Mouse (Mus musculus): ENCODE measurements around the gene Oas2. TPM values are rescaled to one million over a fixed set of nuclear protein-coding genes. Genes with fewer than 3 reads are reported as not detected.

Gene Oas2
- total and polyA plus RNA-seq, 3 experiments = 0.55 to 3.7 (median 0.92) TPM

DNA sequence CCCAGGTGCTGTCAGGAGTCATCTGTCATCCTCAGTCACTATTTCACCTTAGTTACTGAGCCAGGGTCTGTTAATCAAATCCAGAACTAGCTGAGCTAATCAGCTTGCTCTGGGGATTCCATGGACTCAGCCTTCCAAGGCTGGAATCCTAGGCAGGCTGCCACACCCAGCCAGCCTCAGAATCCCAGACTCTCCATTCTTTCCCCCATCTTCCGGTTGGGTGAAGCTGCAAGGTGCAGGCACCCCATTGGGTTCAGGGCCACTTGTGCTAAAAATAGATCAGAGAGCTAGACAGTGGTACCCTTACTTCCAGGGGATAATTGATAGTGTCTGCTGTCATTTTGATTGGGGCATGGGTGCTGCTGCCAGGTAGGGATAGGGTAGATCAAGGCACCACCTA lies 16.9 kb downstream of the Oas2 start:
- DNase-seq = no peak

DNA sequence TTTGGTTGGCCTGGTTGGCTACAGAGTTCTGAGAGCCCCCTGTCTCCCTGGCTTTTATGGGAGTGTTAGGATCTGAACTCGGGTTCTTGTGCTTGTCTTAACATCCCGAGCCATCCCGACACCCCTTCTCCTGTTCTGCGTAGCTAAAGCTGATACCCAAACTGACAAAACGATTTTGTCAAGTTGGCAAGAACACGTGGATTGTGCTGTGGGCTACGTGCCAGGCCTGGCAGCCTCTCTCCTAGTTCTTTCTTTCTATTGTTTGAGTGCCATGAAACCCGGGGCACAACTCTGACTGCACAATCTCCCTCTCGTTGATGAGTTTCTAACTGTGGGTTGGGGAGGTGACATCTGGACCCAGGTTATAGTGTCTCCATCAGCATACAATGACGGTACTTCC lies 20.3 kb downstream of the Oas2 start:
- no peak for DNase-seq

DNA sequence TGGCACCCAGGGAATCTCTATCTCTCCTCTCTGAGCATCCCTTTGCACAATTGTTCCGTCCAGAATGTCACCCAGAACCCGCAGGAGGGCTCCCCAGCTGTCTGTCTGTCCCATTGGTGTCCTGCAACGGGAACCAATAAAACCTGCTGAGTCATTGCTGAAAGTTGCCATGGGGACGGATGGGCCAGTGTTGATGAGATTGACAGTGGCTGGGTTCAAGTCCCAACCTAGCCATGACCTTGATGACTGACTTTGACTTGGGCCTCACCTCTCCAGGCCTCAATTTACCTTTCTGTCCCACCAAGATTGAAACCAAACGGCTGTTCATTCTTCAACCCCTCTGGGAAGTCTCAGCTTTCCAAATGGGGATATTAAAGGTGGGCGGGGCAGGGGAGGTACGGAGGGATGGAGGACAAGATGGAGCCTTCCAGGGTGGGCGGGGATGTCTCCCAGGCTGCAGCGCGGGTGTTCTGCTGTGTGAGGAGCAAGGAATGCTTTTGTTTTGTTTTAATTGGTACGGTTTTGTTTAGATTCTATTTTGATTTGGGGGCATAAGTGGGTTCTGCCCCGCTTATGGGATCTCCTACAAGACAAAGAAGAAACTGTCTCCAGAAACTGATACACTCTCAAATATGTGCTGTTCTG lies 23.7 kb downstream of the Oas2 start:
- no peak for DNase-seq

DNA sequence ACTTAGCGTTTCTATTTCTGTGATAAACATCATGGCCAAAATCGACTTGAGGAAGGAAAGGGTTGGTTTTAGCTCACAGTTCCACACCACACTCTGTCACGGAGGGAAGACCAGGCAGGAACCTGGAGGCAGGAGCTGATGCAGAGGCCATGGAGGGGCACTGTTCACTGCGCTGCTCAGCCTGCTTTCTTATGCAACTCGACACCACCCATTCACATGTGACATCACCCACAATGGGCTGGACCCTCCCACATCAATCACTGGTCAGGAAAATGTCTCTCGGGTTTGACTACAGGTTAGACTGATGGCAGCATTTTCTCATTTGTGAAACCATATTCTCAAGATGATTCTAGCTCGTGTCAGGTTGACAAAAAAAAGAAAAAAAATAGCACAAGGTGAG lies 28.6 kb downstream of the Oas2 start:
- DNase-seq = no peak

GRCm38 (mm10) chr5:120718600-120719378 lies 30.9 kb downstream of the Oas2 start:
- DNase-seq = no peak

DNA sequence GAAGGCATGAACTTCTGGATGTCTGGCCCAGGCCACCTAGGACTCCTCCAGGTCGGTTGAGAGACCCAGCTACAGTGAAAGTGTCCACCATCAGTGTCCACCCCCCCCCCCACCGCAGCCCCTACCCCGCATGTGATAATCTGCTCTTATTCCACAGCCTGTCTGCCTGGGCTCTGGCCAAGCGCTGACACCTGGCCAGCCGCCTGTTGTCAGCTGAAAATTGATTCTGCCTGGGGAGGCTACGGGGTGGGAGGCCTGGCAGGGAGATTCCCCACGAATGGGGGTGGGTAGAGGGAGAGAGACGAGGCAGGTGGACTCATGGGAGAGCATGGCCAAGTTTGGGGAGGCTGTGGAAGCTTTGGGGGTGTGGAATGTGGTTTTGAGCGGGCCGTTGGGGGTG lies 32.5 kb downstream of the Oas2 start:
- no peak for DNase-seq

DNA sequence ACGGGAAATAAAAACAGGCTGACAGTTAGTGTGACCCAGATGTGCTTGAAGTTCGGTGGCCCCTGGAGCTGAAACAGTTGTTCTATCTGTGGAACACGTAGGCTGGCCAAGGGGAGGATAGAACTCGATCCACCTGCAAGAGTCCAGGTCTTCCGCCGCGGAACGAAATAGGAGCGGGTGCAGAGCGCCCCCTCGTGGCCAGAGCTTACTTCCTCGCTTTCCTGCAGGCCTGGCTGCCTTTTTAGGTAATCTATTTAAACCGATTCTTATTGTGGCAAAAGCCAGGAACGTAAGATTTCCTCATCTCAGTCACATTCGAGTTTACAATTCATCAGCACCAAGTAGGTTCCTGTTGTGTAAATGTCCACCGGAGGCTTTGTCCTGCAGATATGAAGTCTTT lies 35.3 kb downstream of the Oas2 start:
- DNase-seq = peak; percentile 80

DNA sequence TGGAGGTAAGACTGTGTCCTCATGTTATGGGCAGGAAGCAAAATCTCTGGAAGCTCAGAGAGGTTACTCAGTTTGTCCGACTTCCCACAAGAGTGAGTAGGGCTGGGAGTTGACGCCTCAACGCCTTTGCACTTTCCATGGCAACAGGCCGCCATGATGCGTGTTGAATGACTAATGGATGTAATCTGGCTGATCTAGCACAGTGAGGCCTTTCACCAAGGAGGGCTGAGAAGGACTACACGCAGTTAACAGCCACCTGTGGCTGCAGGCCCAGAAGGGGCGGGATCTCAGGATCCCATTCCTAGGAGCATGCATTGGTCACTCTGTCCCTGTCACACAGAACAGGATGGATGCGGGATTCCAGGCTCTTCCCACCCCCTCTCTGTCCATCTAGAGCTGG lies 36.9 kb downstream of the Oas2 start:
- DNase-seq = no peak

GRCm38 (mm10) chr5:120711827-120712226 lies 37.8 kb downstream of the Oas2 start, which contains the start of gene Dtx1:
Gene Dtx1, minus strand, starts transcription at chr5:120711927.
- DNase-seq = no peak

- DNase-seq = peak; percentile 85
These were observed 38.2 kb downstream of the Oas2 start for GRCm38 (mm10) chr5:120711416-120711815.

GRCm38 (mm10) chr5:120710826-120711248 lies 38.8 kb downstream of the Oas2 start:
- DNase-seq = no peak

GRCm38 (mm10) chr5:120710161-120710825 lies 39.4 kb downstream of the Oas2 start:
- peak; percentile 55 for DNase-seq

GRCm38 (mm10) chr5:120706976-120707375 lies 42.7 kb downstream of the Oas2 start:
- no peak for DNase-seq

DNA sequence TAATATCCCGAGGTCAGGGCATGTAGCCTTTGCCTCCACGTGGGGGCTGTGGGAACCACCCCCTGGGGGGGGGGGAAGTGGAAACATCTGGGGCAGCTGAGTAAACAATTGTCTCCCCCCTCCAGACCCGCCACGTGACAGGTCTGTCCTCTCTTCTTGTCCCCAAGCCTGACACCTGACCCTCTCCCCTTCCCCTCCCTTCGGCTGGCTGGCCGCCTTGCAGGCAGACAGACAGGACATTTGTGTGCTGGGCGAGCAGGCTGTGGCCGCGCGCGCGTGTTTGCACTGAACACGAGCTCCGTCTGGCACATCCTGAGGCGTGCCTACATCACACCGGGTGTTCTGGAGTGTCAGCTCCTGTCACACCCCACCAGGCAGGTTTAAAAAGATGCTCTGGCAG lies 43.1 kb downstream of the Oas2 start:
- no peak for DNase-seq

GRCm38 (mm10) chr5:120704421-120704820 lies 45.2 kb downstream of the Oas2 start:
- no peak for DNase-seq

GRCm38 (mm10) chr5:120703660-120704059 lies 46.0 kb downstream of the Oas2 start:
- no peak for DNase-seq

GRCm38 (mm10) chr5:120702969-120703368 lies 46.7 kb downstream of the Oas2 start:
- no peak for DNase-seq

- no peak for DNase-seq
These were observed 47.2 kb downstream of the Oas2 start for GRCm38 (mm10) chr5:120702421-120702820.

DNA sequence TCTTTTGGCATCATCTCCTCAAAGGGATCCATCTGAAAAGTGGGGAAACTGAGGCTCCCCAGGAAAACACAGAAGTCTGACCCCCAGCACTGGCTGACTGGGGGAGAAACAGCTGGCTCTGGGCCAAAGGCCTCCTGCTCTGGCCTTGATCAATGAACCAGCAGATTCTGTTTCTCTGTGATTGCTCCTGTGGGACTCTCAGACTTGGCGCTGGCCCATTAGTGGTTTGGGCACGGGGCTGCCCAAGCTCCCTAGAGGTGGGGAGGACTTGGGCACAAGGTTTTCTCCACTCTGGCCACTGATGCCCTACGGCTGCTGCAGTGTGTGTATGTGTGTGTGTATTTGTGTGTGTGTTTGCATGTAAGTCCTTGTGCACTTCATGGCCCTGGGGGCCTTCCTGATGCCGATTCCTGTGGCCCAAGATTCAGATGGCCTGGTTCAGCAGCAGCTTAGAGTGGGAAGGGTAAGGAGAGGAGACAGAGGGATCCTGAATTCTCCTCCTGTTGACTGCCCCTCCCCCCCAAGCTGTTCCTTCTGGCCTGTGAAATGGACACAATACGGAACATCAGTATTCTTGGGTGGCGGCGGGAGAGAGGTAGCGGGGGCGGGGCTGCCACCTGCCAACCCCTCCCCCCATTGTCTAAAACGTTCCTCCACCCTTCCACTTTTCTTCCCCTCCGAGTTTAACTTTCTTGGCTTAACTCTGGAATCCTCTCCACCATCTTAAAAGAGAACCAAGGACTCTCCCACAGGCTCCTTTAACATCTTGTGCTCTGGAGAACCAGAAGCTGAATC lies 48.5 kb downstream of the Oas2 start:
- no peak for DNase-seq

GRCm38 (mm10) chr5:120698801-120699391 lies 50.8 kb downstream of the Oas2 start:
- peak; percentile 86 for DNase-seq

DNA sequence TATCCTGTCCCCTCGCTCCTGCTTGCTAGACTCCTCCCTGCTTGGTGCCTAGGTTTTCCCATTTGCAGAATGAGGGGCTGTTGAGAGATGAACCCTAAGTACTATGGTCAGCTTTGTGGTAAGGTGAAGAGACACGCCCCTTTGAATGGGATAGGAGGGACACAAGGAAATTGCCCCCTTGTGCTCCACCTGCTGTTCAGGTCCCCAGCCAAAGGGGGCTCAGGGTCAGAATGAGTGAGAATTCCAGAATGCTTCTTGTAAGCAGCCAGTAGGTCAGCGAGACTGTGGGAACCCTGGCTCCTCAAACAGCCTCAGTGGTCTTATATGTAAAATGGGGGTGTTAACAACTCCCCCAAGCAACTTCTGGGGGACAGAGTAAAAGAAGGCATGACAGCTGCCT lies 51.5 kb downstream of the Oas2 start:
- DNase-seq = no peak

DNA sequence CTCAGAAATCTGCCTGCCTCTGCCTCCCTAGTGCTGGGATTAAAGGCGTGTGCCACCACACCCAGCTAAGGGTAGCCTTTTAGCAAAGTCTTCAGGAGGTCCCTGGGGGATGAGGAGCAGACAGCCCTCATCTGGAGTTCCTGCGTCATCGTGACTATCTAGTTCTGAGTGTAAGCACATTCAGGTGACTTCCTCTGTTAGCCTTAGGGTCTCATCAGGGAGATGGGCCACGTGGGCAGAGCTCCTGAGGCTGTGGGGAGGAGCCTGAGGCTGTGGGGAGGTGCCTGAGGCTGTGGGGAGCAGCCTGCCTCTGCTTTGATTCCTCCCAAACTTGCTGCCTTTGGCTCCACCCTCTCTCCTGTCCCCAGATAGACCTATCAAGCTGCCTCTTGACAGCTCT lies 52.8 kb downstream of the Oas2 start:
- no peak for DNase-seq
